Comparison of ENCODE assay signal across 13 mouse cellular contexts in the genomic region with DNA sequence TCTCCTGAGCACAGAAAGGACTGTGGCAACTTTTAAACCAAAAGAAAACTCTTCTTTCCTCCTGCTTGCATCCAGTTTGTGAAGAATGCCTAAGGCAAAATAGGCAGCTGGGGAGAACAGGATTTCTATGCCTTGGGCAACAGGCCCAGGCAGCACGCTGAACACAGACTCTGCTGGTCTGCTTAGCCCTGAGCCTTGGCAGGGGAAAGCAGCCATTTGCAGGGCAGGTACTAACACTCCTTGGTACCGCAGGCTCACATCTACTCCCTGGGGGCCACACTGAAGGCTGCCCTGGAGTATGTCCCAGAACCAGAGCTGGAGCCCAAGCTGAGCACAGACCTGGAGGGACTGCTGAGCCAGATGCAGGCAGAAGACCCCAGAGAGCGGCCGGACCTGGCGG. TPM values are rescaled to one million over a fixed set of nuclear protein-coding genes. Genes with fewer than 3 reads are reported as not detected.
DNase-seq lines count a peak whose midpoint lies in the region; ATAC-seq and TF ChIP-seq lines count a peak whose summit lies in the region.
"Had no signal": no experiment of that assay in that cellular context is flagged by ENCODE, and none has a peak within 500 bp of the region (broad histone marks: within the 10 kb centered on the region; RNA-seq: fewer than 3 reads in every experiment).

No protein-coding gene starts in this region.

- H3K27me3 ChIP-seq in heart, embryonic 10.5 days (ENCODE audit: insufficient read depth, poor library complexity, severe bottlenecking): peaks cover 58% of the 10 kb centered on the region
- H3K27me3 ChIP-seq in heart, adult 2 months (ENCODE audit: control insufficient read depth, insufficient read depth, low read length): no peaks in the 10 kb centered on the region
- no peaks in the 10 kb centered on the region; the same call in 1 of the 2 replicates for H3K27me3 ChIP-seq in limb, embryonic 14.5 days (ENCODE audit: control insufficient read depth, insufficient read depth, low read length)

- H3K9ac ChIP-seq in heart, adult 2 months (ENCODE audit: low read depth, low read length): no peak overlapping the region
- no peak overlapping the region for H3K9ac ChIP-seq in limb, embryonic 14.5 days (ENCODE audit: low read depth, low read length, severe bottlenecking)
- H3K9ac ChIP-seq: neural tube, embryonic 13.5 days had no signal

- DNase-seq in heart, embryonic 10.5 days (ENCODE audit: low spot score): no peak
- no peak for DNase-seq in heart, adult 2 months
- DNase-seq in Muller cell, postnatal 12 days (ENCODE audit: inconsistent ontology term): peak; percentile 27
- DNase-seq in cerebellum, postnatal 36 days: peak; percentile 56 to 59
- DNase-seq in limb, embryonic 14.5 days (ENCODE audit: low spot score): peak; percentile 35
- no peak for DNase-seq in lung, adult 2 months
- DNase-seq in yolk sac, embryonic 10.5 days (ENCODE audit: low spot score): no peak
- DNase-seq in thymus, postnatal 4 days: no peak
- DNase-seq: adrenal gland, postnatal 14 days had no signal

- 75% methylated on average over 5 of the region's 5 CpGs for WGBS in heart, embryonic 10.5 days
- WGBS in heart, adult 2 months: 69% methylated on average over 5 of the region's 5 CpGs
- WGBS in limb, embryonic 14.5 days: 58% methylated on average over 5 of the region's 5 CpGs
- WGBS in lung, adult 2 months: 75% methylated on average over 5 of the region's 5 CpGs

- no peak overlapping the region for H3K4me3 ChIP-seq in heart, embryonic 10.5 days
- no peak overlapping the region for H3K4me3 ChIP-seq in heart, adult 2 months
- no peak overlapping the region for H3K4me3 ChIP-seq in limb, embryonic 14.5 days (replicated peaks; ENCODE audit: low read length)
- no peak overlapping the region for H3K4me3 ChIP-seq in lung, adult 2 months (replicated peaks; ENCODE audit: extremely low read depth, low read depth, low read length)
- H3K4me3 ChIP-seq: neural tube, embryonic 13.5 days had no signal

- H3K36me3 ChIP-seq in heart, embryonic 10.5 days: no peaks in the 10 kb centered on the region
- H3K36me3 ChIP-seq in heart, adult 2 months (ENCODE audit: control insufficient read depth, insufficient read depth, low read length): no peaks in the 10 kb centered on the region
- H3K36me3 ChIP-seq in limb, embryonic 14.5 days (ENCODE audit: control insufficient read depth, insufficient read depth, low read length): no peaks in the 10 kb centered on the region
- H3K36me3 ChIP-seq: neural tube, embryonic 13.5 days had no signal

- H3K4me1 ChIP-seq in heart, embryonic 10.5 days: peaks cover 32% of the 10 kb centered on the region
- H3K4me1 ChIP-seq in heart, adult 2 months (ENCODE audit: control insufficient read depth, insufficient read depth, low read length): no peaks in the 10 kb centered on the region
- H3K4me1 ChIP-seq in limb, embryonic 14.5 days (ENCODE audit: control insufficient read depth, insufficient read depth, low read length): 0 out of 2 replicates have a peak, but pooled peaks cover 3% of the 10 kb centered on the region
- H3K4me1 ChIP-seq in lung, adult 2 months (ENCODE audit: control insufficient read depth, insufficient read depth, low read length): no peaks in the 10 kb centered on the region

- H3K79me2 ChIP-seq in heart, adult 2 months (replicated peaks; ENCODE audit: control insufficient read depth, insufficient read depth, low read length): no peaks in the 10 kb centered on the region

- H3K4me2 ChIP-seq in limb, embryonic 14.5 days (replicated peaks; ENCODE audit: low read depth, low read length, severe bottlenecking): no peak overlapping the region
- H3K4me2 ChIP-seq: heart, embryonic 11.5 days; neural tube, embryonic 13.5 days had no signal

- intact Hi-C loops in heart, adult 2 months (cut with DNase I): no loop called here

- H3K27ac ChIP-seq in heart, embryonic 10.5 days: peak overlapping the region; percentile 29; the same call in 1 of the 2 replicates
- no peak overlapping the region for H3K27ac ChIP-seq in heart, adult 2 months
- H3K27ac ChIP-seq in limb, embryonic 14.5 days (replicated peaks; ENCODE audit: low read depth, low read length): peak overlapping the region; percentile 59
- H3K27ac ChIP-seq: neural tube, embryonic 13.5 days had no signal

- no peak for TF ChIP-seq CTCF in heart, adult 2 months (IDR thresholded peaks at IDR 0.05)
- no peak for TF ChIP-seq CTCF in lung, adult 2 months (IDR thresholded peaks at IDR 0.05; ENCODE audit: insufficient read depth, low read length)

- no peak for TF ChIP-seq EP300 in heart, adult 2 months (IDR thresholded peaks at IDR 0.05; ENCODE audit: insufficient read depth, low read depth, low read length)

- ATAC-seq in limb, embryonic 14.5 days (ENCODE audit: low FRiP score, low read depth): peak; percentile 56; the same call in 1 of the 2 replicates
- ATAC-seq: intestine, postnatal 0 days; lung, postnatal 0 days had no signal

- no peaks in the 10 kb centered on the region for H3K9me3 ChIP-seq in heart, embryonic 10.5 days
- no peaks in the 10 kb centered on the region for H3K9me3 ChIP-seq in limb, embryonic 14.5 days (ENCODE audit: control insufficient read depth, low read length)
- H3K9me3 ChIP-seq: neural tube, embryonic 13.5 days had no signal

- no peak for TF ChIP-seq POLR2A in heart, adult 2 months (IDR thresholded peaks at IDR 0.05; ENCODE audit: insufficient read depth, low read depth, low read length)
- TF ChIP-seq POLR2A in limb, embryonic 14.5 days (IDR thresholded peaks at IDR 0.05; ENCODE audit: borderline replicate concordance, extremely low read depth, insufficient read depth, insufficient read length): no peak
- TF ChIP-seq POLR2A in lung, adult 2 months (IDR thresholded peaks at IDR 0.05; ENCODE audit: borderline replicate concordance, extremely low read depth, low read depth, low read length): no peak

RNA-seq across cellular contexts. Expression of gene Kndc1, which starts 13.7 kb away (rescaled TPM):
- 0.07 and 0.18 TPM in 2 replicates for polyA plus RNA-seq in heart, embryonic 10.5 days (2016; fragmentation: Nextera tagmentation; extraction: Ambion mirVana)
- not detected for total RNA-seq in heart, adult 2 months (2021)
- polyA plus RNA-seq in heart, adult 2 months (2012; rRNA removed): 0.47 TPM in 1 of 2 replicates, not detected in the other
- polyA plus RNA-seq in limb, embryonic 14.5 days (2012; rRNA removed): 0.35 and 0.45 TPM in 2 replicates
- 0.10 and 0.22 TPM in 2 replicates for polyA plus RNA-seq in limb, embryonic 14.5 days (2014; fragmentation: Nextera tagmentation; extraction: Ambion mirVana)
- 4.8 and 5.6 TPM in 2 replicates for polyA plus RNA-seq in lung, adult 2 months (2012; rRNA removed)

RNA-seq across cellular contexts. Expression of gene Utf1, which starts 35.4 kb away (rescaled TPM):
- 0.14 TPM in 1 of 2 replicates, not detected in the other for polyA plus RNA-seq in heart, embryonic 10.5 days (2016; fragmentation: Nextera tagmentation; extraction: Ambion mirVana)
- not detected for total RNA-seq in heart, adult 2 months (2021)
- not detected in 2 replicates for polyA plus RNA-seq in heart, adult 2 months (2012; rRNA removed)
- 0.10 and 0.11 TPM in 2 replicates for polyA plus RNA-seq in limb, embryonic 14.5 days (2012; rRNA removed)
- polyA plus RNA-seq in limb, embryonic 14.5 days (2014; fragmentation: Nextera tagmentation; extraction: Ambion mirVana): 0.15 TPM in 1 of 2 replicates, not detected in the other
- polyA plus RNA-seq in lung, adult 2 months (2012; rRNA removed): 0.09 TPM in 1 of 2 replicates, not detected in the other
- total RNA-seq: adrenal gland, postnatal 14 days had no signal
- polyA plus RNA-seq: heart, embryonic 11.5 days; intestine, postnatal 0 days; lung, postnatal 0 days; neural tube, embryonic 13.5 days had no signal

Comparison
In these comparisons a context has a peak if more than half of its experiments do, and no peak if none do; other contexts are left out.
1. DNase-seq: peak in Muller cell, postnatal 12 days (single experiment), cerebellum, postnatal 36 days (2 of 2) and limb, embryonic 14.5 days (single experiment); none in heart, embryonic 10.5 days (single experiment), heart, adult 2 months (0 of 2), lung, adult 2 months (single experiment), yolk sac, embryonic 10.5 days (single experiment) and thymus, postnatal 4 days (single experiment).